Mouse (Mus musculus): ENCODE results near the gene Lingo1. TPM values are rescaled to one million over a fixed set of nuclear protein-coding genes. Genes with fewer than 3 reads are reported as not detected.

The Lingo1 gene
- polyA plus RNA-seq, 1 experiment from 2014 or later, result 3.3 TPM

GRCm38 (mm10) chr9:56678929-56679681, 117.2 kb downstream of the Lingo1 start:
- Histone ChIP-seq H3K9me3 (ENCODE audit: control insufficient read depth, low read length) (no peaks in the 10 kb centered on the region), H3K27ac (ENCODE audit: low read length) (no peak overlapping the region), H3K36me3 (ENCODE audit: control insufficient read depth, insufficient read depth, low read length) (no peaks in the 10 kb centered on the region), H3K9ac (ENCODE audit: low read length) (no peak overlapping the region), H3K4me2 (ENCODE audit: low read depth, low read length) (no peak overlapping the region), H3K4me3 (ENCODE audit: low read length) (no peak overlapping the region), H3K4me1 (replicated peaks; ENCODE audit: control insufficient read depth, insufficient read depth, low read length) (no peaks in the 10 kb centered on the region), H3K27me3 (ENCODE audit: control insufficient read depth, insufficient read depth, low read depth, low read length) (no peaks in the 10 kb centered on the region)
- ATAC-seq (ENCODE audit: low read depth), result no peak
- 85% methylated on average over 22 of the region's 22 CpGs for WGBS

DNA sequence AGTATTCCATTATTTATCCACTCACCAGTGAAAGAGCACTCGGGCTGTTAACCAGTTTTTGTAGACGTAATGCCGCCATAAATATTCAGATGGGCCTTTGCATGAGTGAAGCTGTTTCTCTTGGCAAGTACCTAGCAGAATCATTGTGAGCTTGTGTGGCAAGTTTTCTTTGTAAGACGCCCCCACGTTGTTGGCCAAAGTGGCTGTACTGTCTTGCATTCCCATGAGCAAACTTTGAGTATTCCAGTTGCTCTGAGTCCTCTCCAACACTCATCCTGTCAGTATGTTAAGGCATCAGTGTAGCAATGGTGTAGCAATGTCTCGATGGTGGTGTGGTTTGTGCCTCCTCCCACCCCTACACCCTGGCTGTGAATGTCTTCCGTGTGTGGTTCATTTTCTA, 120.6 kb downstream of the Lingo1 start:
- no peak overlapping the region for H3K4me2 ChIP-seq (ENCODE audit: low read depth, low read length)
- H3K36me3 ChIP-seq (ENCODE audit: control insufficient read depth, insufficient read depth, low read length), result no peaks in the 10 kb centered on the region
- no peak overlapping the region for H3K4me3 ChIP-seq (ENCODE audit: low read length)
- no peaks in the 10 kb centered on the region for H3K9me3 ChIP-seq (ENCODE audit: control insufficient read depth, low read length)
- WGBS, result 85% methylated on average over 7 of the region's 7 CpGs
- H3K9ac ChIP-seq (ENCODE audit: low read length), result no peak overlapping the region
- ATAC-seq (ENCODE audit: low read depth), result no peak
- H3K27ac ChIP-seq (ENCODE audit: low read length), result no peak overlapping the region
- H3K4me1 ChIP-seq (replicated peaks; ENCODE audit: control insufficient read depth, insufficient read depth, low read length), result no peaks in the 10 kb centered on the region
- H3K27me3 ChIP-seq (ENCODE audit: control insufficient read depth, insufficient read depth, low read depth, low read length), result no peaks in the 10 kb centered on the region

- 20% methylated on average over 11 of the region's 11 CpGs for WGBS
- no peak overlapping the region for H3K4me2 ChIP-seq (ENCODE audit: low read depth, low read length)
- H3K27me3 ChIP-seq (ENCODE audit: control insufficient read depth, insufficient read depth, low read depth, low read length), result no peaks in the 10 kb centered on the region
- H3K9me3 ChIP-seq (ENCODE audit: control insufficient read depth, low read length), result no peaks in the 10 kb centered on the region
- H3K9ac ChIP-seq (ENCODE audit: low read length), result no peak overlapping the region
- no peak overlapping the region for H3K27ac ChIP-seq (ENCODE audit: low read length)
- H3K4me3 ChIP-seq (ENCODE audit: low read length), result no peak overlapping the region
- no peaks in the 10 kb centered on the region for H3K36me3 ChIP-seq (ENCODE audit: control insufficient read depth, insufficient read depth, low read length)
- H3K4me1 ChIP-seq (replicated peaks; ENCODE audit: control insufficient read depth, insufficient read depth, low read length), result no peaks in the 10 kb centered on the region; the same call in 1 of the 2 replicates
- peak; percentile 38; the same call in 1 of the 2 replicates for ATAC-seq (ENCODE audit: low read depth)
Observed at GRCm38 (mm10) chr9:56669605-56670221, 126.6 kb downstream of the Lingo1 start.

DNA sequence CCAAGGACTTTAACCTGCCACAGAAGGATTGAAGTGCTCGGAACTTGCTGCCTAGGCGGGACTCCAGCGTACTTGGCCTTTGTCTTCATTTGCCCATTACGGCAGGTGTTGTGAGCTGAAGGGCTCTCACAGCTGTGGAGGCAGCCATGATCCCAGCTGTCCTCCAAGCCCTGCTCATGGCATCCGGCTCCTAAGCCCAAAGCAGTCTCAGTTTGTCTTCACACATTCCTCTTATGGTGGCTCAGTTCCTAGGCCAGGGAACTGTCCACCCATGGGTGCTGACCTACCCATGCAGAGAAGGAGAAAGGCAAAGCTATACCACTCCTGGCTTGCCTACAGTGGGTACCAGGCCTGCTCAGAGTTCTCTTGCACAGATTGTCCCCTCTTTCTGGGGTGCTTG, 132.1 kb downstream of the Lingo1 start:
- ATAC-seq (ENCODE audit: low read depth), result no peak
- 67% methylated on average over 5 of the region's 5 CpGs for WGBS
- H3K9me3 ChIP-seq (ENCODE audit: control insufficient read depth, low read length), result no peaks in the 10 kb centered on the region
- H3K4me2 ChIP-seq (ENCODE audit: low read depth, low read length), result no peak overlapping the region
- H3K9ac ChIP-seq (ENCODE audit: low read length), result no peak overlapping the region
- H3K27me3 ChIP-seq (ENCODE audit: control insufficient read depth, insufficient read depth, low read depth, low read length), result no peaks in the 10 kb centered on the region
- H3K36me3 ChIP-seq (ENCODE audit: control insufficient read depth, insufficient read depth, low read length), result no peaks in the 10 kb centered on the region
- H3K27ac ChIP-seq (ENCODE audit: low read length), result no peak overlapping the region
- H3K4me3 ChIP-seq (ENCODE audit: low read length), result no peak overlapping the region
- no peaks in the 10 kb centered on the region for H3K4me1 ChIP-seq (replicated peaks; ENCODE audit: control insufficient read depth, insufficient read depth, low read length)

- no peak for ATAC-seq (ENCODE audit: low read depth)
- Histone ChIP-seq H3K36me3 (ENCODE audit: control insufficient read depth, insufficient read depth, low read length) (no peaks in the 10 kb centered on the region), H3K4me1 (replicated peaks; ENCODE audit: control insufficient read depth, insufficient read depth, low read length) (no peaks in the 10 kb centered on the region), H3K27ac (ENCODE audit: low read length) (no peak overlapping the region), H3K4me2 (ENCODE audit: low read depth, low read length) (no peak overlapping the region), H3K9ac (ENCODE audit: low read length) (no peak overlapping the region), H3K27me3 (ENCODE audit: control insufficient read depth, insufficient read depth, low read depth, low read length) (no peaks in the 10 kb centered on the region), H3K4me3 (ENCODE audit: low read length) (no peak overlapping the region), H3K9me3 (ENCODE audit: control insufficient read depth, low read length) (no peaks in the 10 kb centered on the region)
- 73% methylated on average over 7 of the region's 7 CpGs for WGBS
Observed at GRCm38 (mm10) chr9:56662946-56663345, 133.3 kb downstream of the Lingo1 start.

DNA sequence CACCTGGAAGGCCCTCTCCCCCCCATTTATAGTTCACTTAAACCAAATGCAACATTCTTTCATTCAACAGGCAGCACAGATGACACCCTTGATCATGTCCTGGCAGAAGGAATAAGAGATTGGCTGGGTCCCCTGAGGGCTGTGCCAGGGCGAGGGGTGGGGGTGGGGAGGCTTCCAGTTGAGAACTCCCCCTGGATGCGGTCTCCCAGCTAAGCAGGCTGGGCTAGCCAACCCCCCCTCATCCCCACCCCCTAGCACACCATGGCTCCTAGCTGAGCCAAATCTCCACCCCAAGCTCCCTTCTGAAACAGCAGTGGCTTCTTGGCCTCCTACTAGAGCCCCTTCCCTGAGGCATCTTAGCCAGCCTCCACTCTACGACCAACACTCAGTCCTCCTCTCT, 133.9 kb downstream of the Lingo1 start:
- Histone ChIP-seq H3K4me3 (ENCODE audit: low read length) (no peak overlapping the region), H3K27ac (ENCODE audit: low read length) (no peak overlapping the region), H3K36me3 (ENCODE audit: control insufficient read depth, insufficient read depth, low read length) (no peaks in the 10 kb centered on the region), H3K27me3 (ENCODE audit: control insufficient read depth, insufficient read depth, low read depth, low read length) (no peaks in the 10 kb centered on the region), H3K4me2 (ENCODE audit: low read depth, low read length) (no peak overlapping the region), H3K9me3 (ENCODE audit: control insufficient read depth, low read length) (no peaks in the 10 kb centered on the region), H3K9ac (ENCODE audit: low read length) (no peak overlapping the region), H3K4me1 (replicated peaks; ENCODE audit: control insufficient read depth, insufficient read depth, low read length) (no peaks in the 10 kb centered on the region)
- 73% methylated on average over 3 of the region's 3 CpGs for WGBS
- ATAC-seq (ENCODE audit: low read depth), result no peak

DNA sequence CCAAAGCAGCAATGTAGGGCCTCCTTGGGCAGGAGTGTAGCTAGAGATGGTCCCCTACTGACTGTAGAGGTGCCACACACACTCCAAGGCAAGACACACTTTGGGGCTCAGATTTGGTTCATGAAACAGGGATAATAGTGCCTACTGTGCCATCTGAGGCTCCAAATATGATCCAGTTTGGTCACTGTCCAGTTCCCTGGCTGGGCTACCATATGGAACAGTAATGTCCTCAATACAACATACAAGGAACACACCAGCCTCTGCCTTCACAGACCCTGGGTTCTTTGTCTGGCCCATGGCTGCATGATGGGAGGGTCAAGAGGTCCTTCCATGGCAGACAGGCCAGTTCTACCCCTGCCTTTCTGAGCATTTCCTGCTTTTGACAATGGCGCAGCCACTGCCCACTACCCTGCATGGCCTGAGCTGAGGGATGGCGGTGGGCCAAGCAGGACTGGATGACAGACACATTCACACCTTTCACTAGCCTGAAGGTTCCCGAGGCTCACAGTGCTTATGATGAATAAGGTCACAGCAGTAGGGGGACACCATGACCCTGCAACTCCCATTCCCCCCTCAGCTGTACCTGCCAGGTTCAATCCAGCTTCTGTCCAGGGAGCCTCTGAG, 134.9 kb downstream of the Lingo1 start:
- Histone ChIP-seq H3K4me2 (ENCODE audit: low read depth, low read length) (no peak overlapping the region), H3K27me3 (ENCODE audit: control insufficient read depth, insufficient read depth, low read depth, low read length) (no peaks in the 10 kb centered on the region), H3K36me3 (ENCODE audit: control insufficient read depth, insufficient read depth, low read length) (no peaks in the 10 kb centered on the region), H3K27ac (ENCODE audit: low read length) (no peak overlapping the region), H3K9ac (ENCODE audit: low read length) (no peak overlapping the region), H3K4me3 (ENCODE audit: low read length) (no peak overlapping the region), H3K4me1 (replicated peaks; ENCODE audit: control insufficient read depth, insufficient read depth, low read length) (0 out of 2 replicates have a peak, but pooled peaks cover 4% of the 10 kb centered on the region), H3K9me3 (ENCODE audit: control insufficient read depth, low read length) (no peaks in the 10 kb centered on the region)
- no peak for ATAC-seq (ENCODE audit: low read depth)
- 61% methylated on average over 3 of the region's 3 CpGs for WGBS

DNA sequence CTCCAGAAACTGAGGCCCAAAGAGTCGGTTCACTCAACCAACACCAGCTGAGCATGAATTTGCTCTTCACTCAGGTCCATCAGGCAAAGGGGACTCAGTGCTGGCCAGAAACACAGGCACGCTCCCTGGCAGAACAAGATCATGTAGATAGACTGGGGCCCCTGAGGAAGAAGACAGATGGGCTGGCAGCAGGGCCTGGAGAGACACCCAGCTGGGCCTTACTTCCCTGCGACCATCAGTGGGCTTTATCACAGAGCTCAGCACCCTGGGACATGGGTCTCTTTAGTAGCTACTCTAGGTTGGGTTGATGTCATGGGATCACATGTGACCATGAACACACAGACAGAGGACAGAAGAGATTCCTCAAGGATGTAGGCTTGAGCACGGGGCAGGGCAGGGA, 137.7 kb downstream of the Lingo1 start:
- 70% methylated on average over 4 of the region's 4 CpGs for WGBS
- no peaks in the 10 kb centered on the region for H3K27me3 ChIP-seq (ENCODE audit: control insufficient read depth, insufficient read depth, low read depth, low read length)
- H3K4me1 ChIP-seq (replicated peaks; ENCODE audit: control insufficient read depth, insufficient read depth, low read length), result 0 out of 2 replicates have a peak, but pooled peaks cover 4% of the 10 kb centered on the region
- no peak overlapping the region for H3K4me3 ChIP-seq (ENCODE audit: low read length)
- ATAC-seq (ENCODE audit: low read depth), result no peak
- no peak overlapping the region for H3K9ac ChIP-seq (ENCODE audit: low read length)
- H3K4me2 ChIP-seq (ENCODE audit: low read depth, low read length), result no peak overlapping the region
- no peaks in the 10 kb centered on the region for H3K36me3 ChIP-seq (ENCODE audit: control insufficient read depth, insufficient read depth, low read length)
- H3K9me3 ChIP-seq (ENCODE audit: control insufficient read depth, low read length), result no peaks in the 10 kb centered on the region
- H3K27ac ChIP-seq (ENCODE audit: low read length), result no peak overlapping the region

GRCm38 (mm10) chr9:56657996-56658398, 138.3 kb downstream of the Lingo1 start:
- Histone ChIP-seq H3K4me1 (replicated peaks; ENCODE audit: control insufficient read depth, insufficient read depth, low read length) (0 out of 2 replicates have a peak, but pooled peaks cover 4% of the 10 kb centered on the region), H3K4me3 (ENCODE audit: low read length) (no peak overlapping the region), H3K27me3 (ENCODE audit: control insufficient read depth, insufficient read depth, low read depth, low read length) (no peaks in the 10 kb centered on the region), H3K9me3 (ENCODE audit: control insufficient read depth, low read length) (no peaks in the 10 kb centered on the region), H3K27ac (ENCODE audit: low read length) (no peak overlapping the region), H3K4me2 (ENCODE audit: low read depth, low read length) (no peak overlapping the region), H3K9ac (ENCODE audit: low read length) (no peak overlapping the region), H3K36me3 (ENCODE audit: control insufficient read depth, insufficient read depth, low read length) (no peaks in the 10 kb centered on the region)
- 47% methylated on average over 6 of the region's 6 CpGs for WGBS
- no peak for ATAC-seq (ENCODE audit: low read depth)

Measured in lung, embryonic 16.5 days (tissue).